Mouse (Mus musculus): ENCODE measurements around the gene Trpt1. TPM values are rescaled to one million over a fixed set of nuclear protein-coding genes. Genes with fewer than 3 reads are reported as not detected.
A peak's percentile ranks its signal among the peaks of the same experiment; 100 is the strongest.

Gene Trpt1
- polyA plus RNA-seq, 1 experiment from 2014 or later: 9.7 TPM

- Histone ChIP-seq H3K9ac (peak overlapping the region; percentile 81), H3K36me3 (peaks cover 28% of the 10 kb centered on the region), H3K27ac (peak overlapping the region; percentile 63; the same call in 1 of the 2 replicates), H3K9me3 (no peaks in the 10 kb centered on the region), H3K27me3 (no peaks in the 10 kb centered on the region), H3K4me3 (peak overlapping the region; percentile 71), H3K4me1 (peaks cover 28% of the 10 kb centered on the region), H3K4me2 (peak overlapping the region; percentile 77)
- ATAC-seq (ENCODE audit: borderline replicate concordance, extremely low read depth, low FRiP score, low TSS enrichment): no peak
- 5% methylated on average over 15 of the region's 15 CpGs for WGBS
Observed at GRCm38 (mm10) chr19:6968491-6969271, 27.2 kb upstream of the Trpt1 start.

- Histone ChIP-seq H3K9me3 (no peaks in the 10 kb centered on the region), H3K27me3 (no peaks in the 10 kb centered on the region), H3K4me1 (peaks cover 33% of the 10 kb centered on the region), H3K4me3 (peak overlapping the region; percentile 71), H3K4me2 (peak overlapping the region; percentile 77), H3K27ac (peak overlapping the region; percentile 63), H3K9ac (peak overlapping the region; percentile 81), H3K36me3 (peaks cover 24% of the 10 kb centered on the region)
- no peak for ATAC-seq (ENCODE audit: borderline replicate concordance, extremely low read depth, low FRiP score, low TSS enrichment)
- WGBS: under 1% methylated on average over 20 of the region's 20 CpGs
Observed at GRCm38 (mm10) chr19:6969291-6969664, 26.7 kb upstream of the Trpt1 start.

GRCm38 (mm10) chr19:6969665-6970381 lies 26.1 kb upstream of the Trpt1 start:
- H3K4me2 ChIP-seq: peak overlapping the region; percentile 77
- peak; percentile 65 for ATAC-seq (ENCODE audit: borderline replicate concordance, extremely low read depth, low FRiP score, low TSS enrichment)
- peak overlapping the region; percentile 71 for H3K4me3 ChIP-seq
- H3K9ac ChIP-seq: peak overlapping the region; percentile 81
- H3K4me1 ChIP-seq: peaks cover 33% of the 10 kb centered on the region
- no peaks in the 10 kb centered on the region for H3K9me3 ChIP-seq
- H3K36me3 ChIP-seq: peaks cover 19% of the 10 kb centered on the region
- H3K27ac ChIP-seq: peak overlapping the region; percentile 63
- WGBS: 1% methylated on average over 54 of the region's 55 CpGs
- no peaks in the 10 kb centered on the region for H3K27me3 ChIP-seq

- Histone ChIP-seq H3K4me3 (peak overlapping the region; percentile 71), H3K9ac (no peak overlapping the region), H3K4me1 (peaks cover 33% of the 10 kb centered on the region), H3K36me3 (peaks cover 11% of the 10 kb centered on the region), H3K9me3 (no peaks in the 10 kb centered on the region), H3K27me3 (no peaks in the 10 kb centered on the region), H3K27ac (peak overlapping the region; percentile 39; the same call in 1 of the 2 replicates), H3K4me2 (peak overlapping the region; percentile 77)
- 34% methylated on average over 11 of the region's 11 CpGs for WGBS
- ATAC-seq (ENCODE audit: borderline replicate concordance, extremely low read depth, low FRiP score, low TSS enrichment): no peak
Observed at GRCm38 (mm10) chr19:6970460-6971085, 25.4 kb upstream of the Trpt1 start.

- H3K27me3 ChIP-seq: no peaks in the 10 kb centered on the region
- no peaks in the 10 kb centered on the region for H3K9me3 ChIP-seq
- H3K27ac ChIP-seq: no peak overlapping the region
- H3K4me2 ChIP-seq: no peak overlapping the region
- ATAC-seq (ENCODE audit: borderline replicate concordance, extremely low read depth, low FRiP score, low TSS enrichment): no peak
- H3K36me3 ChIP-seq: 0 out of 2 replicates have a peak, but pooled peaks cover 3% of the 10 kb centered on the region
- H3K9ac ChIP-seq: no peak overlapping the region
- H3K4me3 ChIP-seq: no peak overlapping the region
- H3K4me1 ChIP-seq: peaks cover 42% of the 10 kb centered on the region
- 27% methylated on average over 6 of the region's 6 CpGs for WGBS
Observed at GRCm38 (mm10) chr19:6971644-6972043, 24.3 kb upstream of the Trpt1 start.

GRCm38 (mm10) chr19:6972247-6972917 lies 23.5 kb upstream of the Trpt1 start:
- 0 out of 2 replicates have a peak, but pooled peaks cover 8% of the 10 kb centered on the region for H3K36me3 ChIP-seq
- 74% methylated on average over 13 of the region's 13 CpGs for WGBS
- no peak overlapping the region for H3K9ac ChIP-seq
- peaks cover 48% of the 10 kb centered on the region for H3K4me1 ChIP-seq
- no peaks in the 10 kb centered on the region for H3K27me3 ChIP-seq
- H3K4me3 ChIP-seq: no peak overlapping the region
- ATAC-seq (ENCODE audit: borderline replicate concordance, extremely low read depth, low FRiP score, low TSS enrichment): no peak
- H3K27ac ChIP-seq: no peak overlapping the region
- H3K4me2 ChIP-seq: no peak overlapping the region
- no peaks in the 10 kb centered on the region for H3K9me3 ChIP-seq

- peak overlapping the region; percentile 66 for H3K4me3 ChIP-seq
- no peak for ATAC-seq (ENCODE audit: borderline replicate concordance, extremely low read depth, low FRiP score, low TSS enrichment)
- no peaks in the 10 kb centered on the region for H3K27me3 ChIP-seq
- peaks cover 19% of the 10 kb centered on the region; the same call in 1 of the 2 replicates for H3K36me3 ChIP-seq
- H3K27ac ChIP-seq: peak overlapping the region; percentile 84; the same call in 1 of the 2 replicates
- no peaks in the 10 kb centered on the region for H3K9me3 ChIP-seq
- H3K4me1 ChIP-seq: peaks cover 46% of the 10 kb centered on the region
- H3K4me2 ChIP-seq: peak overlapping the region; percentile 86
- WGBS: 28% methylated on average over 12 of the region's 12 CpGs
- H3K9ac ChIP-seq: peak overlapping the region; percentile 7; the same call in 1 of the 2 replicates
Observed at GRCm38 (mm10) chr19:6973581-6974190, 22.2 kb upstream of the Trpt1 start.

- 1% methylated on average over 68 of the region's 84 CpGs for WGBS
- Histone ChIP-seq H3K9ac (peak within 1 kb of the TSS; percentile 63), H3K36me3 (peaks cover 19% of the 10 kb centered on the region; the same call in 1 of the 2 replicates), H3K9me3 (no peaks in the 10 kb centered on the region), H3K4me1 (peaks cover 48% of the 10 kb centered on the region), H3K4me3 (peak within 1 kb of the TSS; percentile 66), H3K27ac (peak within 1 kb of the TSS; percentile 84), H3K4me2 (peak within 1 kb of the TSS; percentile 86), H3K27me3 (no peaks in the 10 kb centered on the region)
- peak; percentile 47 for ATAC-seq (ENCODE audit: borderline replicate concordance, extremely low read depth, low FRiP score, low TSS enrichment)
Observed at GRCm38 (mm10) chr19:6974211-6975205, 21.4 kb upstream of the Trpt1 start, which contains the start of gene Ppp1r14b. Gene Ppp1r14b, plus strand, starts transcription at chr19:6974968.

- Histone ChIP-seq H3K4me3 (peak within 1 kb of the TSS; percentile 66), H3K27ac (peak within 1 kb of the TSS; percentile 84), H3K4me2 (peak within 1 kb of the TSS; percentile 86), H3K9ac (peak within 1 kb of the TSS; percentile 63), H3K36me3 (peaks cover 19% of the 10 kb centered on the region; the same call in 1 of the 2 replicates), H3K9me3 (no peaks in the 10 kb centered on the region), H3K4me1 (peaks cover 39% of the 10 kb centered on the region), H3K27me3 (no peaks in the 10 kb centered on the region)
- no peak for ATAC-seq (ENCODE audit: borderline replicate concordance, extremely low read depth, low FRiP score, low TSS enrichment)
- under 1% methylated on average over 16 of the region's 16 CpGs for WGBS
Observed at GRCm38 (mm10) chr19:6975537-6976521, 20.1 kb upstream of the Trpt1 start, which contains the start of gene Plcb3. Gene Plcb3, minus strand, starts transcription at chr19:6976470.

All from lung, embryonic 15.5 days (tissue).